Mouse (Mus musculus): ENCODE measurements around the gene Ddx43. TPM values are rescaled to one million over a fixed set of nuclear protein-coding genes. Genes with fewer than 3 reads are reported as not detected.

Ddx43 gene
- polyA plus RNA-seq, 1 experiment from 2014 or later: 0.34 TPM

GRCm38 (mm10) chr9:78463337-78463736 is 67.8 kb downstream of the Ddx43 start:
- peaks cover 70% of the 10 kb centered on the region for H3K36me3 ChIP-seq
- 93% methylated on average over 4 of the region's 4 CpGs for WGBS

DNA sequence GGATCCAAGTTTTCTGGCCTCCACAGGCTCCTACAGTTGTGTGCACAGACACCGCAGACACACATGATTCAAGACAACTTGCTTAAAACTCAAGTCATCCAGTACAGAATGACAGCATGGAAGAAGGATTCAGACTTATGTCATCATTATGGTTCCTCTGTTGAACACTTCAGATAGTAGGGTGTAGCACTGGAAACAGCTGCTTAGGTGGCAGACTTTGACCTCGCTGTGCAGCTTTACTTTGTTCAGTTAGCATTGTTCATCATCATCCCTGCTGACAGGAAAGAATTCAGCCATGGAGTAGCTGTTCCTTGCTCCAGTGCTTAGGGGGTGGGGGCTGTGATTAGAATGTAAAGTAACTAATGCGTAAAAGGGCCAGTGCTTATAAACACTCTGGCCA is 70.1 kb downstream of the Ddx43 start:
- Histone ChIP-seq H3K9ac (no peak overlapping the region), H3K9me3 (replicated peaks) (no peaks in the 10 kb centered on the region), H3K27me3 (no peaks in the 10 kb centered on the region), H3K27ac (no peak overlapping the region), H3K4me1 (no peaks in the 10 kb centered on the region), H3K36me3 (peaks cover 73% of the 10 kb centered on the region), H3K4me2 (replicated peaks) (no peak overlapping the region), H3K4me3 (no peak overlapping the region)
- no peak for ATAC-seq (ENCODE audit: low FRiP score)
- WGBS: 93% methylated on average over 3 of the region's 3 CpGs

More at GRCm38 (mm10) chr9:78463337-78463736, 67.8 kb downstream of the Ddx43 start:
- no peak overlapping the region for H3K27ac ChIP-seq
- ATAC-seq (ENCODE audit: low FRiP score): no peak
- H3K27me3 ChIP-seq: no peaks in the 10 kb centered on the region
- no peak overlapping the region for H3K4me3 ChIP-seq
- H3K9me3 ChIP-seq (replicated peaks): no peaks in the 10 kb centered on the region
- H3K4me2 ChIP-seq (replicated peaks): no peak overlapping the region
- no peak overlapping the region for H3K9ac ChIP-seq
- H3K4me1 ChIP-seq: no peaks in the 10 kb centered on the region

Other genes starting within 250 kb of the Ddx43 start
- gene Gsta4, start 213.0 kb upstream of the Ddx43 start, polyA plus RNA-seq (2016; fragmentation: Nextera tagmentation; extraction: Ambion mirVana): 51.5 and 53.6 TPM in 2 replicates
- gene Gsta1, start 165.1 kb upstream of the Ddx43 start, polyA plus RNA-seq (2016; fragmentation: Nextera tagmentation; extraction: Ambion mirVana): not detected in 2 replicates
- not detected in 2 replicates for gene Gm3776, start 138.6 kb upstream of the Ddx43 start, polyA plus RNA-seq (2016; fragmentation: Nextera tagmentation; extraction: Ambion mirVana)
- not detected in 2 replicates for gene Gm10639, start 105.9 kb upstream of the Ddx43 start, polyA plus RNA-seq (2016; fragmentation: Nextera tagmentation; extraction: Ambion mirVana)
- not detected in 2 replicates for gene Omt2a, start 81.0 kb upstream of the Ddx43 start, polyA plus RNA-seq (2016; fragmentation: Nextera tagmentation; extraction: Ambion mirVana)
- not detected in 2 replicates for gene Omt2b, start 68.2 kb upstream of the Ddx43 start, polyA plus RNA-seq (2016; fragmentation: Nextera tagmentation; extraction: Ambion mirVana)
- gene Gsta2, start 40.0 kb upstream of the Ddx43 start, polyA plus RNA-seq (2016; fragmentation: Nextera tagmentation; extraction: Ambion mirVana): not detected in 2 replicates
- gene Dppa5a, start 27.6 kb upstream of the Ddx43 start, polyA plus RNA-seq (2016; fragmentation: Nextera tagmentation; extraction: Ambion mirVana): 0.68 and 1.2 TPM in 2 replicates
- gene Ooep, start 17.1 kb upstream of the Ddx43 start, polyA plus RNA-seq (2016; fragmentation: Nextera tagmentation; extraction: Ambion mirVana): 5.1 and 5.3 TPM in 2 replicates
- gene Cgas, start 47.5 kb downstream of the Ddx43 start, polyA plus RNA-seq (2016; fragmentation: Nextera tagmentation; extraction: Ambion mirVana): 0.76 and 0.90 TPM in 2 replicates
- gene Mto1, start 52.4 kb downstream of the Ddx43 start, polyA plus RNA-seq (2016; fragmentation: Nextera tagmentation; extraction: Ambion mirVana): 23.2 and 26.9 TPM in 2 replicates
- gene Gm17324, start 53.0 kb downstream of the Ddx43 start, polyA plus RNA-seq (2016; fragmentation: Nextera tagmentation; extraction: Ambion mirVana): 0.84 and 1.3 TPM in 2 replicates
- gene Eef1a1, start 93.4 kb downstream of the Ddx43 start, polyA plus RNA-seq (2016; fragmentation: Nextera tagmentation; extraction: Ambion mirVana): 3,262 and 3,359 TPM in 2 replicates
- gene Slc17a5, start 192.3 kb downstream of the Ddx43 start, polyA plus RNA-seq (2016; fragmentation: Nextera tagmentation; extraction: Ambion mirVana): 15.1 and 16.9 TPM in 2 replicates
- 3.6 and 4.2 TPM in 2 replicates for gene Cd109, start 219.8 kb downstream of the Ddx43 start, polyA plus RNA-seq (2016; fragmentation: Nextera tagmentation; extraction: Ambion mirVana)

Measured in hindbrain, embryonic 12.5 days (tissue).